Mouse (Mus musculus): Measurements from ENCODE around the gene Commd8.
"Not testable (repeated sequence)": the region's sequence is repeated elsewhere in the genome, so short reads cannot be mapped to it uniquely, and the experiment has no call there.

Gene Commd8

DNA sequence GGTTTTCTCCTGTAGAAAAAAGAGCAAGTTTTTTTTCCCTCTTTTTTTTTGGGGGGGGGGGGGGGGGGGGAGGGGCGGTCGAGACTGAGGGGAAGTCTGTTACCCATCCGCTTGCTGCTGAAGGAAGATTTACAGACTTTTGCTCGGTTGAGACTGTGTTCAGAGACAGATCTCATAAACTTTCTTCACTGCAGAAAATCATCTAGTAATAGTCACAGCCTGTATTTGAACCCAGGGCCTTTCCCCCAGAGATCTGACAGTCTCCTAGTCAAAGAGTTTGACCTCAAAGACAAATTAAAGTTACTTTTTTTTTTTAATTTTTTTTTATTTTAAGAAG lies 264 bp upstream of the Commd8 start:
- DNase-seq (ENCODE audit: low spot score) = no peak

DNA sequence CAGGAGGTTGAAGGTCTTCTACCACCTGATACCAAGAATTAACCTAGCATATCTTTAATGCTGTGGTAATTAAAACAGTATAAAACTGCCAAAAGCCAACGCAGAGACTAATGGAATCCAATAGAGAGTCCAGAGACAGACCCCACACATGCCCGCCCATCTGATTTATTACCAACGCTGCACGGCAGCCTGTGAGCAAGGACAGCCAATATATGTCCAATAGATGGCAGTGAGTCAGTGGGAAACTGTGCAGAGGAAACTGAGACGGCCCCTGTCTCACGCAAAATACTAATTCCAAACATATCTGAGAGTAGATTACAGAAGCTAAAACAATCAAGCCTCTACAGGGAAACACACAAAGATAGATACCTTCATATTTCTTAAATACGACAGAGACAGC lies 3.6 kb downstream of the Commd8 start:
- no peak for DNase-seq (ENCODE audit: low spot score)

DNA sequence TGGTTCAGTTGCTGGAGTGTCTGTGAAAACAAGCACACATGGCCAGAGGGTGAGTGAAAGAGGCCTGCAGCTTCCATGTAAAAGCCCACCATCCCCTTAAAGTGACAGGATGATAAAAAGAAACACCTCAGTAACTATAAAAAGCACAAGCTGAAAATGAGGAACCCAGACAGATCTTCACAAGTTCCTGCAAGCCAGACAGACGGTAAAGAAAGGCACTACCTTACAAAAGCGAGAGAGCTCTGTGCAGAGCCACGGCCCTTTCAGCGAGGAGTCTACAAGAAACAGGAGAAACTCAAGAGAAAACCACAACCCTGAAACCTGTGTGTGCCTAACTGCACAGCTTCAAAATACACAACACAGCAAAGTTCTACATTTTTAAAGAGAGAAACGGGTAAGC lies 5.1 kb downstream of the Commd8 start:
- no peak for DNase-seq (ENCODE audit: low spot score)

DNA sequence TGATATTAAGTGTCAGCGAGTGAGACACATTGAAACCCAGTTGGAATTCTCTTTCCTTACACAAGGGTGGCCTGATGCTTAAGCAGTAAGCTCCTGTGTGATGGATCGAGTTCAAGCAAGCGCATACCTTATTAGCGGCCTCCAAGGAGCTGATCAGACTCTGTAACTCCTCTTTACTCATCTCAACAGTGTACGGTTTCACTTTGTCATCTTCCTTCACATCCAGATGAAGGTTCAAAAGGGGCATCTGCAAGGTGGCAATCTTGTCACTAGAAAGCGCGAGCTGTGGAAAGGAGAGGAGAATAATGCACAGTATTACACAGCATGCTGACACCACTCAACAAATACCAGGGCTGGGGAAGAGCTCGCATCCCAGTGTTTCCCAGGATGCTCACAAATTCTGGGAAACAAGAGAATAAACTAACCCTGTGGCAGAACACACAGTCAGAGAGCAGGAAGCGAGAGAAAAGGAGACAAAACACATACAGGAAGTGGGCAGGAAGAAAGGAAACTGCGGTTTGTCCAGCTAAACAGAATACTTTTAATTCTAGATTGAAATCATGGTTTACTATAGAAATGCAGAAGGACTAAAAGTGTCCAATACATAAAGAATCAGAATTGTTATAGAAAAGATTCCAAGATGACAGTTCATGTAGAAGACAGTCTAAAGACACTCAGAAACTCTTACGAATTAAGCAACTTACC lies 7.1 kb downstream of the Commd8 start:
- no peak for DNase-seq (ENCODE audit: low spot score)

DNA sequence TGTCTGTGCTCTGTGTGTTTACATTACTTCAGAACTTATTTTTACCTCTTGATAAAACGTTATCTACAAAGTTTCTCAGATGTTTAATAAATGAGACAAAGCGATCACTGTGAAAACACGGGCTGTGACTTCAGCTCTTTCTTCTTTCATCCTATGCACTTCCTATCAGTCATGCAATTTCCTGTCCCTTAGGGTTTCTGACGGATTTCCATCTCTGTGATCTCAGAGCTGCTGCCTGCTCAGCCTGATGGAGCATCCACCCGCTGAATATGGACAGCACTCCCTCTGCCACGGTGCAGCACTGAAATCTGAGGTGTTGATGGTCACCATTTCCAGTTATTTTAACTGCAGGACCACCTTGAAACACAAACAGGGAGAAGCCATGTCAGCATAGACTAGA lies 8.5 kb downstream of the Commd8 start:
- no peak for DNase-seq (ENCODE audit: low spot score)

DNA sequence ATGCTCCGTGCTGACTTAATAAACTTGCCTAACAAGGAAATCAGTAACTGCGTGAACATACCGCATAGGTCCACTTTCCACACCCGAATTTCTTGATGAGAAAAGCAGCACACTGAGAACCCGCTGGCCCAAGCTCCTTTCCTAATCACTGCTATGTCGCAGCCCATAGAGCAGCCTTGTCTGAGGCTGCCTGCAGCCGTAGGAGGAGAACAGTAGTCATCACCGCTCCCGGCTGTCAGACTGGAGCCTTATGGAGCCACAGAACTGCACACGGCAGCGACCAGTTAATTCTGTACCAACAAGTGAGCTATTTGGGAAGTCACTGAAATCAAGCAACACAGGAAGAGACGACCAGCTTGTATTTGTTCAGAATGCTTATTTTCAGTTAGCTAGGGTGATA lies 9.3 kb downstream of the Commd8 start:
- DNase-seq (ENCODE audit: low spot score) = no peak

DNA sequence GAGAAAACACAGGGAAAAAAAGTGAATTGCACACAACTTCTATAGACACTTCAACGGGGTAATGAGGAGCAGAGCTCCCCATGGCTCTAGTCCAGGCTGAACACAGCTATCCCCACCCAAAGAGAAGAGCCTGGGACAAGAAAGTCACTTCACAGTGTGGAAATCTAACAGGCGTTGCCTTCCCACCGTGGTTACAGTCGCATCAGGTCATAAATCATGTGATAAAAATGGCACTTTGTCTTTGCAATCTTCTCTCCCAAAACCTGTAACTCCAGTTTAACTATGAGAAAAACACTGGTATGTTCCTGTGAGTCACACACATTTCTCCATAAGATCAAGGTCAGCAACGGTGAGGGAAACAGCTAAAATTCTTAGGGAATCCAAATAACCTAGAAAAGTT lies 11.4 kb downstream of the Commd8 start:
- DNase-seq (ENCODE audit: low spot score) = no peak

DNA sequence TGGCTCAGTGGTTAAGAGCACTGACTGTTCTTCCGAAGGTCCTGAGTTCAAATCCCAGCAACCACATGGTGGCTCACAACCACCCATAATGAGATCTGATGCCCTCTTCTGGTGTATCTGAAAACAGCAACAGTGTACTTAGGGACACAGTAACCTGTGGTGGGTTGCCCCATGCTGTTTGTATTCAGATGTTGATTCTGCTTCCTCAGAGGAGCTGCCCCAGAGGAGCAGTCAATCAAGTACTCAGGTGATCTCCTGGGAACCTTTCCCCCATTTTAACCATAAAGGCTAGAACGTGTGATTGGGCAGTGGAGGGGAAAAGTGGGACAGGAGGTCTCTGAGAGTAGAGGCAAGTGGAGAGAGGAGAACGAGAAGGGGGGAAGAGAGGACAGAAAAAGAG lies 12.3 kb downstream of the Commd8 start:
- not testable (repeated sequence) for DNase-seq (ENCODE audit: low spot score)

DNA sequence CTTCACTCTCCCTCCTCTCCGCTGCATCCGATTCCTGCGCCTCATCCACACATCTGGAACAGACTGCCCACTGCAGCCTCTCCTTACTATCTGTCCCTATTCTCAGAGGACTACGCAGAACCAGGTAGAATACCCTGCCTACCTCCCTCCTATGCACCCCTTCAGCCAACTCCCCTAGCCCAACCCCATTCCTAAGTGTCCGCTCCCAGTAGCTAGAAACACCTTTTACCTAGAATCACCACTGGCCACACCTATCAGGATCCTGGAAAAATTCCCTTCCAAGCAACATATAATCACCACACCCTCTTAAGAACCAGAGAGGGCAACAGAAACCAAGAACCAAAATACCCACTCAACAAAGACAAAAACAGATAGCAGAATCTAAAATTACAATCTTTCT lies 17.1 kb downstream of the Commd8 start:
- DNase-seq (ENCODE audit: low spot score) = no peak

DNA sequence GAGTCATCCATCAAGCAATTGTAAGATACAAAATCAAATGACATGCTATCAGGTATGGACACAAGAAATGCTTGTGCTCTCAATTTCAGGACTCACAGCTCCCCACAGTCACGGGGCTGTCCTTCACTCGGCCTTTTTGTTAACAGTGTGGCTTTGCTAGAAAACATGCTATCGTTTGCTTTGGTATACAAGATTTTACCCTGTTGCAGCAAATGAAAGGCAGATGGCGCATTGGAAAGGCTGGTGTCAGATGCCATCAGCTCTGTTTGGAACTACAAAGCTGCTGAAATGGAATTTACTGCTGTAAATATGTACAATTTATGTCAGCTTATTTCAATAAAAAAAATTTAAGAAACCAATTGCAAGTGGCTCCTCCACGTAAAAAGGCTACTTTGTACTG lies 19.3 kb downstream of the Commd8 start:
- no peak for DNase-seq (ENCODE audit: low spot score)

DNA sequence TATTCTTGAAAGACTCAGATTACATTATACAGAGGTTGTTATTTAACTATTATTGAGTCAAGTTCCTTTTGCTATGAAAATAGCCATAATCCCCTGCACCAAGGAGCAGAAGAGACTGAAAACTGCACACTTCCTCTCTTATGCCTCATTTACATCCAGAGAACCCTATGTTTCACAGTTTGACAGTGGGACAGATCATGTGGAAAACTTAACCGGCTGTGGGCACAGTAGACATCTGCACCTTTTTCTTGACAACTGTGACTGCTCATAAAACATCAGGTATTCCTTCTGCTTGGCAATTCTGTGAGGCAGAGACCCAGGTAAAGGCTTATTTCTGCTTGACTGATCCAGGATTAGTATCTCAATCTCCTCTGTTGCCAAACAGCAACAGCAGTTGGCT lies 28.4 kb downstream of the Commd8 start:
- no peak for DNase-seq (ENCODE audit: low spot score)

DNA sequence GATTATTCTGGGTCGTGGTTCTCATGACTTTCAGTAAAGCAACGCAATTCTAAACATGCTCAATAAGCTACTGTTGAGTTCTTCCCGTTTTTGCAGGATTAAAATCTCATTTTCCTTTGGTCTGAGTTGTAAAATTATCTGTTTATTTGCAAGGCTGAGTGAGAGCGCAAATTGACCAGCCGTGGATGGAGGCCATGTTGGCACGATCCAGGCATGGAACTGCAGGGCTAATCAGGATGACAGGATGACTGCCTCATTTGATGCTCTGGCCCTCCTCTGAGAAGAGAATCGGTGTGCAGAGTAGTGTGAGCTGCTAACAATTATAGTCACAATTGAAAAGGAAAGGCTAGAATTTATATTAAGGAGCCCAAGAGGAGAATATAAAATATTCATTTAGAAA lies 29.7 kb downstream of the Commd8 start:
- no peak for DNase-seq (ENCODE audit: low spot score)

DNA sequence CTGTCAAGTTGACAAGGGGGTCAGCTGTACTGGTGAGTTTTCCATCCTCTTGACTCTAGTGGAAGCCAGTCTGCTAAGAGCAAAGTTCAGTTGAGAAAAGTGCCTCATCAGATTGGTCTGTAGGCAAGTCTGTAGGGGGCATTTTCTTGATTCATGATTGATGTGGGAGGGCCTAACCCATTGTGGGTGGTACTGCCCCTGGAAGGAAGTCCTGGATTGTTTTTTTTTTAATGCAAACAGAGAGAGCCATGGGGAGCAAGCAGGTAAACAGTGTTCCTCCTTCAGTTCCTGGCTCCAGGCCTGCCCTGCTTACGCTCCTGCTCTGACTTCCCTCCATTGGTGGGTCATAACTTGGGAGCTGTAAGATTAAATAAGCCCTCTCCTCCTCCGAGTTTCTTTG lies 34.1 kb downstream of the Commd8 start:
- DNase-seq (ENCODE audit: low spot score) = no peak

DNA sequence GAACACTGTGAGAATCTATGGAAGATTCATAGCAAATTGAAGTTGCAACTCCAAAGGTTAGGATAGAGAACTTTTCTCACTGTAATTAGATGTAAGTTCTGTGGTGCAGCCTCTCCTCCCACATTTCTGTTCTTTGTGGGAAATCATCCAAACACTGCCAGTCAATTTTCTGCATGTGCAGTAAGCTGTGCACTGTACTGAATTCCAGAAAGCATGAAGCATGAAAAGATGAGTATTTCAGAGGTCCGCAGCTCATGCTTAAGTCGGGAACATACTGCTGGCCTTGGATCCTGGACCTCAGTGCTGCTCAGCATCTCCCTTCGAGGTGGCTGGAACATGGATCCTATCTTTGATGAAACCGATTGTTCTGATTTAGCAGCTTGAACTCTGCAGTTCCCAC lies 41.3 kb downstream of the Commd8 start:
- DNase-seq (ENCODE audit: low spot score) = no peak

DNA sequence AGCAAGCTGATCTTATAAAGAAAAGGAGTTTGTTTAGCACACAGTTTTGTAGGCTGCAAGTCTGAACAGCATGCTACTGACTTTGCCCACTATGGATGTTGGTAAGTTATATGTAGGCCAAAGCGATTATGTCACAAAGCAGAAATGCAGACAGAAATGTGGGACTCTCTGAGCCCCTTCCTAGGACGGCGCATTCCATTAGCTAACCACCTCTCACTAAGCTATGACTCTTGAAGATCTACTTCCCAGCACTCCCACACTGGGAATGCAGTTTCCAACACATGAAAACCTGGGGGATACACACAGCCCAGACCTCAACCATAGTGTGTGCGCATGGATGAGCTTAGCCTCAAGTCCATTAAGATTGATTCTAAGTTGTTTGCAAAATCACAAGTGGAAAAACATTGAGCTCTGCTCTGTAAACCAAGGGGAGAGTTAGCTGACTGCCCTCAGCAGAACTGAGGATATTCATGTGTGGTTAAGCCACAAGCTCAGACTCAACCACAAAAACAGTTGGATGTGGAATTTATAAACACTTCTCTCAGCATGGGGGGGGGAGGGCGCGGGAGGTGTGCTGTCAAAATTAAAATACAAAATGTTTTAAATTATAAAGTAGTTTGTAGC lies 45.5 kb downstream of the Commd8 start:
- DNase-seq (ENCODE audit: low spot score) = no peak

All from ovary, postnatal 14 days (tissue).